Mouse (Mus musculus): ENCODE data around the gene Gm47959. TPM values are rescaled to one million over a fixed set of nuclear protein-coding genes. Genes with fewer than 3 reads are reported as not detected.

Gene Gm47959
- polyA plus RNA-seq (2021; fragmentation: Nextera tagmentation) = not detected in 2 replicates
- long read RNA-seq, experiment 1 = 0 reads
- long read RNA-seq, experiment 2 = 0 reads

DNA sequence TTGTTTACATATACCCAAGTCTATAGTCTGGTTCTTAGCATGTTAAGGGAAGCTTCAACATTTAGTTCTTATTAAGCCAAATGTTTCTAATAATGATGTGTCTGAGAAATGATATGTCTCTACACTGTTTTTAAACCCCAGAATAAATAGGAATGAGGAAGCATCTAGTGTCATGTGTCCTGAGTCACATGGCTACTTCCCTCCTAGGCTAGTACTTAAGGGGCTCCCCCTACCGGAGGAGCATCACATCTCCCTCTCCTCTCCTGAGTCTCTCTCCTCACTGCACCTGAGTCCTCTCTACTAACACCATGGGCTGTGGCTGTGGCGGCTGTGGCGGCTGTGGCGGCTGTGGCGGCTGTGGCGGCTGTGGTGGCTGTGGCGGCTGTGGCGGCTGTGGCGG is at the start of gene Gm47959:
Gene Gm47959, plus strand, starts transcription at position 243 of the 400 bp plus-strand sequence.

DNA sequence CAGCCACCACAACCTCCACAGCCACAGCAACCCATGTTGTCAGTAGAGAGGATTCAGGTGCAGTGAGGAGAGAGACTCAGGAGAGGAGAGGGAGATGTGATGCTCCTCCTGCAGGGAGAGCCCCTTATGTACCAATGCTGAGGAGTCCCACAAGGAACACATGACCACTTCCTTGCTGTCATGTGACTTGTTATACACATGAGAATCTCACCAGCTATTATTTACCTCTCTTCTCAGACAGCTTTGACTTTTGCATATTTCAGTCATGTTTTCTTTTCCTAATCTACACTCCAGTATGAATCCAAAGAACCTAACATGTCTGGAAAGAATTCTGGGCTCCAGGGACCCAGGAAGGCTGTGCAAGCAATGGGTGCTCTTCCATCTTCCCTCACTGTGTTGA is 44.4 kb upstream of the Gm47959 start, which contains the start of gene Gm7544:
Gene Gm7544, minus strand, starts transcription at position 101 of the 400 bp plus-strand sequence.

DNA sequence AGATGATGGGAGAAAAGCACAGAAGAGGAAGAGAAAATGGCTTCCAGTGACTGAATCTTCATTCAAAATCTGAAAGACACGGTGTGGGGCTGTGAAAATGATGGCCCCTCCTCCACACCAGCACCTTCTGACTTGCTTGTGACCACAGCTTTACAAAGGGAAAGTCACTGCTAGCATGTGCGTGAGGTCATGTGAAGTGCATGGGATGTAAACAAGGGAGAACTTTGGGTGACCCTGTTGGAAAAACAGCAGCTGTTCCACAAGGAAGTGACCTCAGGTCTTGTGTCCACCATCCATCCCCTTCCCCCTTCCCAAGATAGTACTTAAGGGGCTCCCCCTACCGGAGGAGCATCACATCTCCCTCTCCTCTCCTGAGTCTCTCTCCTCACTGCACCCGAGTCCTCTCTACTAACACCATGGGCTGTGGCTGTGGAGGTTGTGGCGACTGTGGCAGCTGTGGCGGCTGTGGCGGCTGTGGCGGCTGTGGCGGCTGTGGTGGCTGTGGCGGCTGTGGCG is 40.4 kb upstream of the Gm47959 start, which contains the start of gene Gm47955:
Gene Gm47955, plus strand, starts transcription at position 417 of the 516 bp plus-strand sequence.

DNA sequence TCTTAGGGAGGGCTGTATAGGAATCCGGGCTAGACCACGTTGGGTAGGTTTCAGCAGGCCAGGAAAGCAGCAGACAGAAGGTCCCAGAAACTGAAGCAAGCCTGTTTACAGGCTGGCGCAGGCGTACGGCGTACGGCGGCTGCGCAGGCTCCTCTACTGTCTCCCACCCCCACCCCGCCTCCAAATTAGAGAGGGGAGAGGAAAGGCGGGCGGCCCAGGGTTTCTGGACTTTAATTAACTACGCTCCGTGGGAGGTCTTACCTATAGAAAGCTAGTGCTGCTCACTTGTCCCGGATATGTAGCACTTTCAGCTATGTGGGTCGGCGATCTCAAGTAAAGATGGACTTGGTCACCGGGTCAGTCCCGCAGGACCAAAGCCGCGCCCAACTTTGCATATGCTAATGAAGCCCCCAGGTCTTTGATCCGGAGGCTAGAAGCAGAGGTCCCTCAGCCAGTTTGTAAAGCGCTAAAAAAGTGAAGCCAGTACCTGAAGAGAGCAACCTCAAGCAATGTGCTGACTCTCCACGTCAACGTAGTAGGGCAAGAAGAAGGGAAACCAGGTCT is 37.8 kb downstream of the Gm47959 start, which contains the start of gene Slc19a3:
Gene Slc19a3, minus strand, starts transcription at position 340 of the 564 bp plus-strand sequence.

GRCm38 (mm10) chr1:83042380-83042779 is 42.0 kb downstream of the Gm47959 start, which contains the start of gene Krtap28-10:
Krtap28-10 (minus strand) TSS chr1:83042480.

DNA sequence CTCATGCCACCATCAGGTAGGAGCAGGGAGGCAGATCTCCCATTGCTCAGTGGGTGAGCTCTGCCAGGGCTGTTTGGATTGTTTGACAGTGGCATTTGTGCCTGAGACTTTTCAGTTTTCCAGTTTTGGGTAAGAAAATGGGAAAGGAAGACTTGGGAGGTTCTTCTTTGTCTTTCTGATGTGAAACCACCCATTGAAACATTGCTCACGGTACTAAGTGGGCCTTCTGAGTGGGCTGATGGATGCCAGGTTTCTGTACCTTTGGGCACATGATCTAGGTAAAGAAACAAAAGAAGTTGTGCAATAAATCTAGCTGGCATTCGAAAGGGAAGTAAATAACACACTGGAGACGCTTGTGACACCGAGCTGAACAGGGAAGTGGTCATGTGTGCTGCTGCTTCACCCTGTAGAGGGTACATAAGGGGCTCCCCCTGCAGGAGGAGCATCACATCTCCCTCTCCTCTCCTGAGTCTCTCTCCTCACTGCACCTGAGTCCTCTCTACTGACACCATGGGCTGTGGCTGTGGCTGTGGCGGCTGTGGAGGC is 44.6 kb downstream of the Gm47959 start, which contains the start of gene Gm47969:
Gene Gm47969, plus strand, starts transcription at position 51 of the 546 bp plus-strand sequence.

Other genes with a start within 250 kb of the Gm47959 start
- not detected in 2 replicates for gene Tm4sf20, start 232.1 kb upstream of the Gm47959 start, polyA plus RNA-seq (2021; fragmentation: Nextera tagmentation)
- not detected in 2 replicates for gene Gm47791, start 229.3 kb upstream of the Gm47959 start, polyA plus RNA-seq (2021; fragmentation: Nextera tagmentation)
- gene Agfg1, start 161.1 kb upstream of the Gm47959 start, polyA plus RNA-seq (2021; fragmentation: Nextera tagmentation) = 4.2 and 5.3 TPM in 2 replicates
- gene A030005L19Rik, start 87.2 kb upstream of the Gm47959 start, polyA plus RNA-seq (2021; fragmentation: Nextera tagmentation) = not detected in 2 replicates
- not detected in 2 replicates for gene A030014E15Rik, start 75.6 kb upstream of the Gm47959 start, polyA plus RNA-seq (2021; fragmentation: Nextera tagmentation)
- gene Gm6217, start 69.1 kb upstream of the Gm47959 start, polyA plus RNA-seq (2021; fragmentation: Nextera tagmentation) = not detected in 2 replicates
- gene A030003K21Rik, start 57.2 kb upstream of the Gm47959 start, polyA plus RNA-seq (2021; fragmentation: Nextera tagmentation) = not detected in 2 replicates
- gene Gm7544, start 44.5 kb upstream of the Gm47959 start, polyA plus RNA-seq (2021; fragmentation: Nextera tagmentation) = not detected in 2 replicates
- gene Gm47955, start 40.3 kb upstream of the Gm47959 start, polyA plus RNA-seq (2021; fragmentation: Nextera tagmentation) = not detected in 2 replicates
- gene Slc19a3, start 37.9 kb downstream of the Gm47959 start, polyA plus RNA-seq (2021; fragmentation: Nextera tagmentation) = 0.83 and 1.0 TPM in 2 replicates
- not detected in 2 replicates for gene Krtap28-10, start 41.9 kb downstream of the Gm47959 start, polyA plus RNA-seq (2021; fragmentation: Nextera tagmentation)
- not detected in 2 replicates for gene Gm47969, start 44.4 kb downstream of the Gm47959 start, polyA plus RNA-seq (2021; fragmentation: Nextera tagmentation)
- gene A030005K14Rik, start 58.8 kb downstream of the Gm47959 start, polyA plus RNA-seq (2021; fragmentation: Nextera tagmentation) = not detected in 2 replicates
- gene Krtap28-13, start 60.4 kb downstream of the Gm47959 start, polyA plus RNA-seq (2021; fragmentation: Nextera tagmentation) = not detected in 2 replicates
- gene Ccl20, start 116.2 kb downstream of the Gm47959 start, polyA plus RNA-seq (2021; fragmentation: Nextera tagmentation) = not detected in 2 replicates
- gene Daw1, start 159.2 kb downstream of the Gm47959 start, polyA plus RNA-seq (2021; fragmentation: Nextera tagmentation) = 0.54 and 0.93 TPM in 2 replicates